Mouse (Mus musculus) bone marrow, adult 2 months (tissue): Measurements from ENCODE around the gene Itga8.

ENCODE experiments used
- CTCF ChIP-seq: fragments of 200-500 bp; IDR thresholded peaks from 2 replicates; pipeline ENCODE4 v1.5.1; 2011; ENCODE audit warnings: low read length, control low read depth; ENCODE audit not compliant: control insufficient read depth, insufficient read depth
- POLR2A ChIP-seq: fragments of 200-500 bp; IDR thresholded peaks from 2 replicates; pipeline ENCODE4 v1.6.1; 2011; ENCODE audit warnings: low read depth, mild to moderate bottlenecking, control low read depth, low read length, borderline replicate concordance; ENCODE audit not compliant: control insufficient read depth

GRCm38 (mm10) chr2:12228335-12228734, 73.4 kb downstream of the Itga8 start:
- TF ChIP-seq POLR2A (no peak), CTCF (no peak)
